Mouse (Mus musculus): Measurements from ENCODE around the gene Chst3.

DNA sequence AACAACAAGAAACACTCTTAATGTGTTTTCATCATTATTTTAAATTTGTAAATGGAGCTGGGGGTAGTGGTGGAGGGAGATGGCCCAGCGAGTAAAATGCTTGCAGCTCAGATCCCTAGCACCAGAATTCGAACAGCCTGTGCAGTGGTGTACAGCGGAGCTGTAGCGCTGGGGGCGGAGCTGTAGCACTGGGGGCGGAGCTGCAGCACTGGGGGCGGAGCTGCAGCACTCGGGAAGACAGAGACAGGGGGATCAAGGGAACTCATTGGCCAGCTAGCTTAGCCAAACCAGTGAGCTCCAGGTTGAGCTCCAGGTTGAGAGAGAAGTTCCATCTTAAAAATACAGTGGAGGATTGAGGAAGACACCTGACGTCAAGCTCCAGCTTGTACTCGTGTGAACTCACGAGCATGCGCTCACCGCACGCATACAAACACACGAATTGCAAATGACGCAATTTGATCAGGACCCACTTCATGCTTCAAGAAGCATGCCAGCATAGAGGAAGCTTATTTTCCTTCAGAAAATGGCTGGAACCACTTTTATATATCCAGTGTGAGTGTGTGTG is 38.3 kb upstream of the Chst3 start:
- TF ChIP-seq POLR2A (IDR thresholded peaks at IDR 0.05; ENCODE audit: control insufficient read depth, extremely low read depth, insufficient read depth, low read length, poor library complexity) (no peak), CTCF (IDR thresholded peaks at IDR 0.05; ENCODE audit: borderline replicate concordance, control insufficient read depth, extremely low read depth, insufficient read depth, low read length, poor library complexity) (no peak)
